Mouse (Mus musculus): ENCODE results near the gene Gm10382. TPM values are rescaled to one million over a fixed set of nuclear protein-coding genes. Genes with fewer than 3 reads are reported as not detected.
"Not testable (repeated sequence)": the region's sequence is repeated elsewhere in the genome, so short reads cannot be mapped to it uniquely, and the experiment has no call there.

Gene Gm10382
- total RNA-seq, 1 experiment: 0.98 TPM

GRCm38 (mm10) chr5:125411972-125412530, 22.9 kb downstream of the Gm10382 start:
- peaks cover 36% of the 10 kb centered on the region for H3K36me3 ChIP-seq (ENCODE audit: control insufficient read depth, insufficient read depth, low read length, poor library complexity, severe bottlenecking)
- DNase-seq (ENCODE audit: low read depth, low spot score): peak; percentile 72

GRCm38 (mm10) chr5:125412536-125412935, 23.4 kb downstream of the Gm10382 start:
- H3K36me3 ChIP-seq (ENCODE audit: control insufficient read depth, insufficient read depth, low read length, poor library complexity, severe bottlenecking): peaks cover 41% of the 10 kb centered on the region

More at GRCm38 (mm10) chr5:125411972-125412530, 22.9 kb downstream of the Gm10382 start:
- H3K27ac ChIP-seq (ENCODE audit: insufficient read depth, low read depth, low read length, poor library complexity, severe bottlenecking): no peak overlapping the region
- in situ Hi-C loops (cut with MboI; ENCODE audit: low sequenced_read_pairs in 2 of 2, unreplicated experiment in 2 of 2): no loop called here
- peaks cover 0 to 9% of the 10 kb centered on the region in 2 experiments; a peak in 1 of 4 replicates for H3K4me1 ChIP-seq (ENCODE audit: control insufficient read depth in 2 of 2, insufficient read depth in 2 of 2, low read length in 2 of 2, poor library complexity in 1 of 2)
- H3K4me3 ChIP-seq (ENCODE audit: insufficient read depth in 1 of 2, low read depth in 1 of 2, low read length in 2 of 2, poor library complexity in 1 of 2, severe bottlenecking in 1 of 2): no peak overlapping the region
- no peaks in the 10 kb centered on the region for H3K9me3 ChIP-seq (ENCODE audit: control insufficient read depth, insufficient read depth, low read depth, low read length)
- no peak overlapping the region for H3K9ac ChIP-seq (ENCODE audit: insufficient read depth, low read depth, low read length, poor library complexity, severe bottlenecking)
- TF ChIP-seq ZC3H11A (IDR thresholded peaks at IDR 0.05; ENCODE audit: borderline replicate concordance, low read depth, low read length) (peak; percentile 56), HCFC1 (IDR thresholded peaks at IDR 0.05; ENCODE audit: borderline replicate concordance, insufficient read depth, low read length) (no peak), CHD2 (IDR thresholded peaks at IDR 0.05; ENCODE audit: low read depth, low read length) (no peak)

GRCm38 (mm10) chr5:125413763-125414162, 24.6 kb downstream of the Gm10382 start:
- TF ChIP-seq ZNF384 (IDR thresholded peaks at IDR 0.05; ENCODE audit: low read depth, low read length): no peak
- no peak for TF ChIP-seq HCFC1 (IDR thresholded peaks at IDR 0.05; ENCODE audit: borderline replicate concordance, insufficient read depth, low read length)
- no peak for TF ChIP-seq CHD2 (IDR thresholded peaks at IDR 0.05; ENCODE audit: low read depth, low read length)
- TF ChIP-seq ZC3H11A (IDR thresholded peaks at IDR 0.05; ENCODE audit: borderline replicate concordance, low read depth, low read length): no peak
- TF ChIP-seq MAFK (IDR thresholded peaks at IDR 0.05; ENCODE audit: insufficient read depth, low read depth, low read length): no peak
- H3K27ac ChIP-seq (ENCODE audit: insufficient read depth, low read depth, low read length, poor library complexity, severe bottlenecking): no peak overlapping the region
- peaks cover 52% of the 10 kb centered on the region for H3K36me3 ChIP-seq (ENCODE audit: control insufficient read depth, insufficient read depth, low read length, poor library complexity, severe bottlenecking)
- no peak for DNase-seq (ENCODE audit: low read depth, low spot score)
- H3K4me1 ChIP-seq (ENCODE audit: control insufficient read depth in 2 of 2, insufficient read depth in 2 of 2, low read length in 2 of 2, poor library complexity in 1 of 2): 0 out of 4 replicates have a peak, but pooled peaks cover 0 to 2% of the 10 kb centered on the region in 2 experiments
- H3K9me3 ChIP-seq (ENCODE audit: control insufficient read depth, insufficient read depth, low read depth, low read length): no peaks in the 10 kb centered on the region
- in situ Hi-C loops (cut with MboI; ENCODE audit: low sequenced_read_pairs in 2 of 2, unreplicated experiment in 2 of 2): no loop called here
- H3K9ac ChIP-seq (ENCODE audit: insufficient read depth, low read depth, low read length, poor library complexity, severe bottlenecking): no peak overlapping the region
- no peak overlapping the region for H3K4me3 ChIP-seq (ENCODE audit: insufficient read depth in 1 of 2, low read depth in 1 of 2, low read length in 2 of 2, poor library complexity in 1 of 2, severe bottlenecking in 1 of 2)

More at GRCm38 (mm10) chr5:125412536-125412935, 23.4 kb downstream of the Gm10382 start:
- DNase-seq (ENCODE audit: low read depth, low spot score); in situ Hi-C loops (cut with MboI; ENCODE audit: low sequenced_read_pairs in 2 of 2, unreplicated experiment in 2 of 2); H3K9me3 ChIP-seq (ENCODE audit: control insufficient read depth, insufficient read depth, low read depth, low read length); H3K4me3 ChIP-seq (ENCODE audit: insufficient read depth in 1 of 2, low read depth in 1 of 2, low read length in 2 of 2, poor library complexity in 1 of 2, severe bottlenecking in 1 of 2); H3K4me1 ChIP-seq (ENCODE audit: control insufficient read depth in 2 of 2, insufficient read depth in 2 of 2, low read length in 2 of 2, poor library complexity in 1 of 2); H3K27ac ChIP-seq (ENCODE audit: insufficient read depth, low read depth, low read length, poor library complexity, severe bottlenecking); H3K9ac ChIP-seq (ENCODE audit: insufficient read depth, low read depth, low read length, poor library complexity, severe bottlenecking): not testable (repeated sequence)

- H3K9me3 ChIP-seq (ENCODE audit: control insufficient read depth, insufficient read depth, low read depth, low read length): no peaks in the 10 kb centered on the region
- H3K4me3 ChIP-seq (ENCODE audit: insufficient read depth in 1 of 2, low read depth in 1 of 2, low read length in 2 of 2, poor library complexity in 1 of 2, severe bottlenecking in 1 of 2): no peak overlapping the region
- no peak for DNase-seq (ENCODE audit: low read depth, low spot score)
- H3K9ac ChIP-seq (ENCODE audit: insufficient read depth, low read depth, low read length, poor library complexity, severe bottlenecking): no peak overlapping the region
- in situ Hi-C loops (cut with MboI; ENCODE audit: low sequenced_read_pairs in 2 of 2, unreplicated experiment in 2 of 2): no loop called here
- peaks cover 71% of the 10 kb centered on the region for H3K36me3 ChIP-seq (ENCODE audit: control insufficient read depth, insufficient read depth, low read length, poor library complexity, severe bottlenecking)
- H3K4me1 ChIP-seq (ENCODE audit: control insufficient read depth in 2 of 2, insufficient read depth in 2 of 2, low read length in 2 of 2, poor library complexity in 1 of 2): no peaks in the 10 kb centered on the region
- no peak overlapping the region for H3K27ac ChIP-seq (ENCODE audit: insufficient read depth, low read depth, low read length, poor library complexity, severe bottlenecking)
- no peak for TF ChIP-seq HCFC1 (IDR thresholded peaks at IDR 0.05; ENCODE audit: borderline replicate concordance, insufficient read depth, low read length)
- no peak for TF ChIP-seq CHD2 (IDR thresholded peaks at IDR 0.05; ENCODE audit: low read depth, low read length)
- no peak for TF ChIP-seq ZNF384 (IDR thresholded peaks at IDR 0.05; ENCODE audit: low read depth, low read length)
- no peak for TF ChIP-seq MAFK (IDR thresholded peaks at IDR 0.05; ENCODE audit: insufficient read depth, low read depth, low read length)
- TF ChIP-seq ZC3H11A (IDR thresholded peaks at IDR 0.05; ENCODE audit: borderline replicate concordance, low read depth, low read length): no peak
Observed at GRCm38 (mm10) chr5:125416183-125416582, 27.1 kb downstream of the Gm10382 start.

- TF ChIP-seq MAFK (IDR thresholded peaks at IDR 0.05; ENCODE audit: insufficient read depth, low read depth, low read length) (no peak), HCFC1 (IDR thresholded peaks at IDR 0.05; ENCODE audit: borderline replicate concordance, insufficient read depth, low read length) (no peak), CHD2 (IDR thresholded peaks at IDR 0.05; ENCODE audit: low read depth, low read length) (no peak), ZC3H11A (IDR thresholded peaks at IDR 0.05; ENCODE audit: borderline replicate concordance, low read depth, low read length) (no peak), ZNF384 (IDR thresholded peaks at IDR 0.05; ENCODE audit: low read depth, low read length) (no peak)
- Histone ChIP-seq H3K9me3 (ENCODE audit: control insufficient read depth, insufficient read depth, low read depth, low read length) (no peaks in the 10 kb centered on the region), H3K9ac (ENCODE audit: insufficient read depth, low read depth, low read length, poor library complexity, severe bottlenecking) (no peak overlapping the region; the same call in 1 of the 2 replicates), H3K4me1 (ENCODE audit: control insufficient read depth in 2 of 2, insufficient read depth in 2 of 2, low read length in 2 of 2, poor library complexity in 1 of 2) (no peaks in the 10 kb centered on the region), H3K4me3 (ENCODE audit: insufficient read depth in 1 of 2, low read depth in 1 of 2, low read length in 2 of 2, poor library complexity in 1 of 2, severe bottlenecking in 1 of 2) (peak overlapping the region; percentile 42 to 46; a peak in 2 of 4 replicates), H3K27ac (ENCODE audit: insufficient read depth, low read depth, low read length, poor library complexity, severe bottlenecking) (no peak overlapping the region), H3K36me3 (ENCODE audit: control insufficient read depth, insufficient read depth, low read length, poor library complexity, severe bottlenecking) (peaks cover 88% of the 10 kb centered on the region)
- no peak for DNase-seq (ENCODE audit: low read depth, low spot score)
- in situ Hi-C loops (cut with MboI; ENCODE audit: low sequenced_read_pairs in 2 of 2, unreplicated experiment in 2 of 2): no loop called here
Observed at GRCm38 (mm10) chr5:125418636-125419035, 29.5 kb downstream of the Gm10382 start.

Data from ES-E14 (cell line).